Mouse (Mus musculus): Measurements from ENCODE around the gene Cog1. TPM values are rescaled to one million over a fixed set of nuclear protein-coding genes. Genes with fewer than 3 reads are reported as not detected.

The Cog1 gene
- polyA plus RNA-seq, 1 experiment from 2014 or later, result 35.6 TPM

GRCm38 (mm10) chr11:113691318-113691717, 42.3 kb downstream of the Cog1 start:
- H3K27ac ChIP-seq, result no peak overlapping the region
- H3K27me3 ChIP-seq, result no peaks in the 10 kb centered on the region
- no peak overlapping the region; the same call in 1 of the 2 replicates for H3K9ac ChIP-seq
- 0 out of 2 replicates have a peak, but pooled peaks cover 8% of the 10 kb centered on the region for H3K9me3 ChIP-seq
- 95% methylated on average over 5 of the region's 5 CpGs for WGBS
- no peak overlapping the region for H3K4me3 ChIP-seq
- no peak overlapping the region for H3K4me2 ChIP-seq
- H3K4me1 ChIP-seq (replicated peaks), result peaks cover 11% of the 10 kb centered on the region
- no peak for ATAC-seq (ENCODE audit: low FRiP score)
- H3K36me3 ChIP-seq, result peaks cover 84% of the 10 kb centered on the region

GRCm38 (mm10) chr11:113691851-113692250, 42.9 kb downstream of the Cog1 start:
- no peak overlapping the region for H3K27ac ChIP-seq
- peaks cover 90% of the 10 kb centered on the region for H3K36me3 ChIP-seq
- H3K9ac ChIP-seq, result no peak overlapping the region
- no peak for ATAC-seq (ENCODE audit: low FRiP score)
- H3K4me3 ChIP-seq, result no peak overlapping the region
- no peaks in the 10 kb centered on the region for H3K27me3 ChIP-seq
- WGBS, result 68% methylated on average over 3 of the region's 3 CpGs
- H3K4me1 ChIP-seq (replicated peaks), result peaks cover 6% of the 10 kb centered on the region
- 0 out of 2 replicates have a peak, but pooled peaks cover 8% of the 10 kb centered on the region for H3K9me3 ChIP-seq
- H3K4me2 ChIP-seq, result no peak overlapping the region

GRCm38 (mm10) chr11:113697571-113697970, 48.6 kb downstream of the Cog1 start:
- Histone ChIP-seq H3K9ac (no peak overlapping the region), H3K9me3 (0 out of 2 replicates have a peak, but pooled peaks cover 8% of the 10 kb centered on the region), H3K27me3 (no peaks in the 10 kb centered on the region), H3K4me3 (no peak overlapping the region), H3K36me3 (peaks cover 68% of the 10 kb centered on the region), H3K27ac (no peak overlapping the region), H3K4me1 (replicated peaks) (no peaks in the 10 kb centered on the region), H3K4me2 (no peak overlapping the region)
- WGBS, result 78% methylated on average over 5 of the region's 5 CpGs
- no peak for ATAC-seq (ENCODE audit: low FRiP score)

GRCm38 (mm10) chr11:113698013-113698545, 49.1 kb downstream of the Cog1 start:
- no peak for ATAC-seq (ENCODE audit: low FRiP score)
- WGBS, result 83% methylated on average over 12 of the region's 12 CpGs
- no peak overlapping the region for H3K4me2 ChIP-seq
- H3K9ac ChIP-seq, result no peak overlapping the region
- H3K36me3 ChIP-seq, result peaks cover 63% of the 10 kb centered on the region
- H3K27ac ChIP-seq, result no peak overlapping the region
- no peaks in the 10 kb centered on the region for H3K27me3 ChIP-seq
- H3K4me1 ChIP-seq (replicated peaks), result no peaks in the 10 kb centered on the region
- 0 out of 2 replicates have a peak, but pooled peaks cover 8% of the 10 kb centered on the region for H3K9me3 ChIP-seq
- H3K4me3 ChIP-seq, result no peak overlapping the region

GRCm38 (mm10) chr11:113699643-113700042, 50.7 kb downstream of the Cog1 start:
- no peak for ATAC-seq (ENCODE audit: low FRiP score)
- no peak overlapping the region for H3K4me2 ChIP-seq
- no peak overlapping the region for H3K4me3 ChIP-seq
- H3K9me3 ChIP-seq, result 0 out of 2 replicates have a peak, but pooled peaks cover 8% of the 10 kb centered on the region
- no peaks in the 10 kb centered on the region for H3K27me3 ChIP-seq
- H3K27ac ChIP-seq, result no peak overlapping the region
- peaks cover 47% of the 10 kb centered on the region for H3K36me3 ChIP-seq
- no peaks in the 10 kb centered on the region for H3K4me1 ChIP-seq (replicated peaks)
- no peak overlapping the region; the same call in 1 of the 2 replicates for H3K9ac ChIP-seq
- 90% methylated on average over 7 of the region's 7 CpGs for WGBS

GRCm38 (mm10) chr11:113703758-113704157, 54.8 kb downstream of the Cog1 start:
- Histone ChIP-seq H3K9me3 (no peaks in the 10 kb centered on the region), H3K27ac (no peak overlapping the region), H3K9ac (no peak overlapping the region), H3K4me2 (no peak overlapping the region), H3K27me3 (peaks cover 14% of the 10 kb centered on the region), H3K36me3 (peaks cover 27% of the 10 kb centered on the region), H3K4me1 (replicated peaks) (no peaks in the 10 kb centered on the region), H3K4me3 (no peak overlapping the region)
- WGBS, result 35% methylated on average over 5 of the region's 5 CpGs
- peak; percentile 55; the same call in 1 of the 2 replicates for ATAC-seq (ENCODE audit: low FRiP score)

GRCm38 (mm10) chr11:113705966-113706652, 57.1 kb downstream of the Cog1 start:
- ATAC-seq (ENCODE audit: low FRiP score), result no peak
- Histone ChIP-seq H3K27me3 (peaks cover 25% of the 10 kb centered on the region), H3K9me3 (no peaks in the 10 kb centered on the region), H3K9ac (no peak overlapping the region), H3K27ac (no peak overlapping the region), H3K4me1 (replicated peaks) (peaks cover 19% of the 10 kb centered on the region), H3K4me2 (no peak overlapping the region), H3K36me3 (peaks cover 13% of the 10 kb centered on the region), H3K4me3 (no peak overlapping the region)
- WGBS, result 91% methylated on average over 15 of the region's 15 CpGs

GRCm38 (mm10) chr11:113708629-113709213, 59.8 kb downstream of the Cog1 start:
- Histone ChIP-seq H3K4me3 (no peak overlapping the region), H3K27ac (no peak overlapping the region), H3K9me3 (no peaks in the 10 kb centered on the region), H3K27me3 (peaks cover 28% of the 10 kb centered on the region), H3K4me1 (replicated peaks) (peaks cover 19% of the 10 kb centered on the region), H3K9ac (no peak overlapping the region), H3K36me3 (peaks cover 13% of the 10 kb centered on the region), H3K4me2 (no peak overlapping the region)
- no peak for ATAC-seq (ENCODE audit: low FRiP score)
- 46% methylated on average over 19 of the region's 19 CpGs for WGBS

- H3K27ac ChIP-seq, result no peak overlapping the region
- H3K9ac ChIP-seq, result peak overlapping the region; percentile 56; the same call in 1 of the 2 replicates
- 10% methylated on average over 15 of the region's 15 CpGs for WGBS
- peaks cover 13% of the 10 kb centered on the region for H3K36me3 ChIP-seq
- H3K4me1 ChIP-seq (replicated peaks), result peaks cover 23% of the 10 kb centered on the region
- peaks cover 28% of the 10 kb centered on the region for H3K27me3 ChIP-seq
- no peak overlapping the region for H3K4me2 ChIP-seq
- H3K4me3 ChIP-seq, result no peak overlapping the region
- H3K9me3 ChIP-seq, result no peaks in the 10 kb centered on the region
- ATAC-seq (ENCODE audit: low FRiP score), result no peak
These were observed 60.3 kb downstream of the Cog1 start for GRCm38 (mm10) chr11:113709272-113709671.

- H3K27ac ChIP-seq, result peak within 1 kb of the TSS; percentile 73
- 3% methylated on average over 11 of the region's 11 CpGs for WGBS
- ATAC-seq (ENCODE audit: low FRiP score), result peak; percentile 55
- H3K4me2 ChIP-seq, result peak within 1 kb of the TSS; percentile 13
- peaks cover 25% of the 10 kb centered on the region for H3K4me1 ChIP-seq (replicated peaks)
- H3K9ac ChIP-seq, result peak within 1 kb of the TSS; percentile 56; the same call in 1 of the 2 replicates
- H3K36me3 ChIP-seq, result peaks cover 13% of the 10 kb centered on the region
- peaks cover 28% of the 10 kb centered on the region for H3K27me3 ChIP-seq
- no peak within 1 kb of the TSS for H3K4me3 ChIP-seq
- no peaks in the 10 kb centered on the region for H3K9me3 ChIP-seq
These were observed 60.8 kb downstream of the Cog1 start, which contains the start of gene Cpsf4l for GRCm38 (mm10) chr11:113709731-113710256. TSS of gene Cpsf4l (minus strand) at chr11:113710017.

GRCm38 (mm10) chr11:113710257-113710777, 61.3 kb downstream of the Cog1 start:
- peaks cover 25% of the 10 kb centered on the region for H3K4me1 ChIP-seq (replicated peaks)
- H3K9me3 ChIP-seq, result no peaks in the 10 kb centered on the region
- under 1% methylated on average over 10 of the region's 10 CpGs for WGBS
- peak overlapping the region; percentile 73 for H3K27ac ChIP-seq
- H3K4me3 ChIP-seq, result no peak overlapping the region
- peak overlapping the region; percentile 56; the same call in 1 of the 2 replicates for H3K9ac ChIP-seq
- peaks cover 30% of the 10 kb centered on the region for H3K27me3 ChIP-seq
- peak; percentile 30; the same call in 1 of the 2 replicates for ATAC-seq (ENCODE audit: low FRiP score)
- peaks cover 13% of the 10 kb centered on the region for H3K36me3 ChIP-seq
- H3K4me2 ChIP-seq, result peak overlapping the region; percentile 13

GRCm38 (mm10) chr11:113711061-113711460, 62.1 kb downstream of the Cog1 start:
- peaks cover 13% of the 10 kb centered on the region for H3K36me3 ChIP-seq
- no peak for ATAC-seq (ENCODE audit: low FRiP score)
- WGBS, result 55% methylated on average over 1 of the region's 1 CpGs
- no peak overlapping the region for H3K27ac ChIP-seq
- H3K4me2 ChIP-seq, result no peak overlapping the region
- H3K27me3 ChIP-seq, result peaks cover 31% of the 10 kb centered on the region
- H3K9me3 ChIP-seq, result no peaks in the 10 kb centered on the region
- H3K4me1 ChIP-seq (replicated peaks), result peaks cover 25% of the 10 kb centered on the region
- H3K4me3 ChIP-seq, result no peak overlapping the region
- H3K9ac ChIP-seq, result 0 out of 2 replicates have a peak overlapping the region, but pooled peaks have one; percentile 56

Measured in hindbrain, embryonic 13.5 days (tissue).